Mouse (Mus musculus) kidney, postnatal 10 days (tissue): ENCODE measurements around the gene Nap1l5.
"Not testable (repeated sequence)": the region's sequence is repeated elsewhere in the genome, so short reads cannot be mapped to it uniquely, and the experiment has no call there.

ENCODE experiments used
- DNase-seq: peaks from one replicate; pipeline ENCODE4 v3.0.0; 2021; ENCODE audit warnings: mixed read lengths

Gene Nap1l5

GRCm38 (mm10) chr6:58904551-58904950 is 2.3 kb downstream of the Nap1l5 start:
- DNase-seq: no peak

GRCm38 (mm10) chr6:58903171-58903570 is 3.7 kb downstream of the Nap1l5 start:
- DNase-seq: no peak

GRCm38 (mm10) chr6:58900536-58900935 is 6.3 kb downstream of the Nap1l5 start:
- DNase-seq: no peak

- DNase-seq: no peak
Observed at GRCm38 (mm10) chr6:58899076-58899475, 7.8 kb downstream of the Nap1l5 start.

GRCm38 (mm10) chr6:58896648-58897047 is 10.2 kb downstream of the Nap1l5 start:
- DNase-seq: no peak

DNA sequence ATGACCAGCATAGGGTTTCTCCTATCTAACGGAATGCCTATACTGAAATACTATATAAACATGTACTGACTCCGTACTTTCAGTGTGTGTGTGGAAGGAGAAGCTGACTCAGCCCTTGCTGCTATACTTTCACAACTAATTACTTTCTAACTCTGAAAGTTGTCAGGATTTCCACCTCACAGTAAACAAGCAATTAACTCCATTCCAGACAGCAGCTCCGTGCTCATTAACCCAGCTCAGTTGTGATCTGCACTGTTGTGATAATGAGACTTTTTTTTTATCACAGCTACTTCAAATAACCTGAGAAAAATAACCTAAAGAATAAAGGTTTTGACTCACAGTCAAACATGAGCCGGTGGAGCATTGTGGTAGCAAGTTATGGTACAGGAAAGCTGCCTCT is 11.9 kb downstream of the Nap1l5 start:
- no peak for DNase-seq

GRCm38 (mm10) chr6:58893307-58893706 is 13.6 kb downstream of the Nap1l5 start:
- DNase-seq: no peak

DNA sequence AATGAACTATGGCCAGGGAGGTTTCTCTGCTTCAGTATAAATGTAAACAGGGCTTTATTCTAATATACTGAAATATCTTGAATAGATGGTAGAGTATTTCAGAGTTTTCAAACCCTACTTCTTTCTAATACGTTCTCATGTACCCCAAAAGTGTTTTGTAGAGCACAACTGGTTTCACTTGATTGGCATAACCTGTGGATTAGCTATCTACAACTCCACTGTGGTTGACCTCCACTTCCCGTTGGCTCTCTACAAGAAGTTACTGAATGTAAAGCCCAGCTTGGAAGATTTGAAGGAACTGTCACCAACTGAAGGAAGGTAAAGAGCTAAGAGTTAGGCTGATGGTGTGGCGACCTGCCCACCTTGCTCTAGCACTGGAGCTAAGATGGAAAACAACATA is 17.0 kb downstream of the Nap1l5 start:
- no peak for DNase-seq

- DNase-seq: no peak
Observed at GRCm38 (mm10) chr6:58882271-58882670, 24.6 kb downstream of the Nap1l5 start.

- DNase-seq: no peak
Observed at GRCm38 (mm10) chr6:58881363-58881762, 25.5 kb downstream of the Nap1l5 start.

DNA sequence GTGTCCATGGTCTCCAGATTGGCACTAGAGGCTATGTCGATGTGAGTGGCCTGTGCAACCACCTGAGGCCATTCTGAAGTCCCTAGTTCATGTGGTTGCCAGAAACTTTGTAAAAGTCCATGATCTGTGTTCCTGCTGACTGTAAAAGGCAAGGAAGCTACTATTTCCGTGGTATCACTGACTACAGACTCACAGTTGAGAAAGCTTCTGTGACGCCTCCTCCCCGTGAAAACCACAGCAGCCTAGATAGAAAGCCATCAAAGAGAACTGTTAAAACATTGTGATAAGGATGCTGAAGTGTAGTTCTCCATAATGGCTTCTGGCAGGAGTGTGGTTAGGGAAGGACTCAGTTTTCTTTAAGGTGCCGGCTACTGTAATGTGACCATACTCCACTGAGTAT is 26.0 kb downstream of the Nap1l5 start:
- DNase-seq: no peak

- no peak for DNase-seq
Observed at GRCm38 (mm10) chr6:58879987-58880386, 26.9 kb downstream of the Nap1l5 start.

GRCm38 (mm10) chr6:58879572-58879971 is 27.3 kb downstream of the Nap1l5 start:
- peak; percentile 8 for DNase-seq

GRCm38 (mm10) chr6:58867858-58868257 is 39.0 kb downstream of the Nap1l5 start:
- not testable (repeated sequence) for DNase-seq

DNA sequence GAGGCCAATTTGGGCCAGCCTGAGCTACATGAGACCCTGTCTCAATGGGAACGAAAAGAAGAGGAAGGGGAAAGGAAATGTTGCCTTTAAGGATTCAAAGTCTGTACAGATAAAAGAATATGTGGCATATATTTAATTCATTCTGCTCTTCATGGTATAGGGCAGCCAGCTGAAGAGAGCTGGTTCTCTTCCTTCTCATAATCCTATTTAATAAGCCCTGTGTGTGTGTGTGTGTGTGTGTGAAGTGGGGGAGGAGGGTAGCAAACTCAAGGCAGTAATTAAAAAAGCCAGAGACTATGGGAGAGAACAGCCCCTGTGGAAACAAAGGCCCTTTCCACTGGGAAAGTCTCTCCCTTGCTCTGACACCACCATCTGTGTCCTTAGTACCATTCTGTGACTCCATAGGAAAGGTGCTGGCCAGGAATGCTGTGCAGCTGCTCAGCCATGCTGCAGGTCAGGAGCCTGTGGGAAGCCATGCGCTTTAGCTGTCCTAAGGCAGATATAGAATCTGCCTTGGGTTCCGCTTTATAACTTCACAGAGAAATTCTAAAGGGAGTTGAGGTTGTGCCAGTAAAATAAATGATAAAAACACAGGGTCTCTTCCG is 43.1 kb downstream of the Nap1l5 start:
- no peak for DNase-seq

DNA sequence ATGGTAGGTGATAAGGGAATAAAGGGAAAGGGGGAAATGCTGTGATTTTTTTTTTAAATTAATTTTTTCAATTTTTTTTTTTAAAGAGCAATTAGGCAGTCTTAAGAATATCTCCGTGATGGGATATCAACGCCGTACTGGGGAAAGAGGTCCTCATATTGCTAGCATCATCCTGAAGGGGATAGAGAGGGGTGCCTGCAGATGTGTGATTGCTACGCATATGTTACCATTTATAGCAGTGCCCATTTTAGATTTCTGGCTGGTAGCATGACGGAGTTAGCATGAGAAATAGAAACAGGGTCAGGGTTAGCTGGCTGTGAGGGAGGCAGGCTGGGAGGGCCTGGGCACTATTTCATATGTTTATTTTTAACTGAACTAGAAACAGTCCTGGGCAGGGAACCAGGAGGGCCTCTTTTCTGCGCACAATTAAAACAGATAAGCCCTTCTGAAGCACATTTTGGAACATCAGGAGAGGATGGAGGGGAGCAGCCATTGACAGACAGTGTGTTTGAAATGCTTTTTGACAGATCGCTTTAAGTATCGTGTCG is 44.4 kb downstream of the Nap1l5 start:
- DNase-seq: no peak

DNA sequence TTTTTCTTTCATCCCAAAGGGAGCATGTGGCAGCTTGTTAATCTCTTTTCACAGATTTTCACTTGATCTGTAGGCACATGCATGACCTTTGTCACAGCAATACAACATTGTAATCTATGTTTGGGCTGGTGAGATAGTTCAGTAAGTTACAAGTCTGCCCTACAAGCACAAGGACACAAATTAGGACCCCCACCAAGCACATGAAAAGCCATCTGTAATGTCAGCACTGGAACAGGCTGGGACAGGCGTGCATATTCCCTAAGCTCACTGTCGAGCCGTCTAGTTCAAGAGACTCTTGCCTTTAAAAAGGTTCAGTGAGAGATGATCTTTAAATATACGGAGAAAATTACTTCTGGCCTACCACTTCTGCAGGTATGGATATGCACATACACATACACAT is 47.4 kb downstream of the Nap1l5 start:
- no peak for DNase-seq

GRCm38 (mm10) chr6:58856494-58856893 is 50.4 kb downstream of the Nap1l5 start:
- no peak for DNase-seq

DNA sequence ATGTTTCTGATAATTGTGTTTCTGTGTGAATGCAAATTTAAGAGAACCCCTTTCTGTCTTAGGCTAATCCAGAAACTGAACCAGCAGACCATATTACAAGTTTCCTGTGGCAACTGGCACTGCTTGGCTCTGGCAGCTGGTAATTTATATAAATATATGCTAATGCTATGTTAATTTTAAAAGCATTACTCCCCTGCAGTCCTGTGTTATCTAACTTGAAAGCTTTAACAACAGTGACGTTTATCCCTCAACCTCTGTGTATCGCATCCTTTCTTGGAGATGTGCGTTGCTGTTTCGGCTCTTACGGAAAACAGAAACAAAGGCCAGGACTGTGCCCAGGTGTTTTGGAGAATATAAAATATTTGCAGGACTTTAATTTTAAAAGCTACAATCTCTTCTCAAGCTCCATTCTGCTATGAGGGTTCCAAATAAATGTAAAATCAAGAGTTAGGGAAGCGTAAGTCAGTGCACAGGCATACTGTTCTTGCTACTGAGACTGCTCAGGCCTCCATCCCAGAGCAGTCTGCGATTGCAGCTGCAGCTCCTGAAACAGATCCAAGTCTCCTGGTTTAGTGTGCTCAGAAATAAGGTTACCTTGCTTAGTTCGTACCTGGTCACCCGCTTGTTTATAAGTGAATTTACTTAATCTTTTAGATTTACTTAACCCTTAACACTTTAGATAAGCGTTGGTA is 51.1 kb downstream of the Nap1l5 start:
- no peak for DNase-seq
